Mouse (Mus musculus): ENCODE measurements around the gene Ocel1. TPM values are rescaled to one million over a fixed set of nuclear protein-coding genes. Genes with fewer than 3 reads are reported as not detected.

Gene Ocel1
- total RNA-seq, 2 experiments from 2014 or later, result 17.1 to 21.3 TPM

GRCm38 (mm10) chr8:71376423-71377030 lies 5.4 kb downstream of the Ocel1 start:
- DNase-seq (ENCODE audit: extremely low spot score in 1 of 2, low spot score in 2 of 2), result peak in 1 of 2 experiments; percentile 48
- intact Hi-C loops (cut with DNase I), result loop anchor here (5.0 kb wide), 1 partner anchor 479 kb away; the partner anchor contains the start of gene Rpl18a

DNA sequence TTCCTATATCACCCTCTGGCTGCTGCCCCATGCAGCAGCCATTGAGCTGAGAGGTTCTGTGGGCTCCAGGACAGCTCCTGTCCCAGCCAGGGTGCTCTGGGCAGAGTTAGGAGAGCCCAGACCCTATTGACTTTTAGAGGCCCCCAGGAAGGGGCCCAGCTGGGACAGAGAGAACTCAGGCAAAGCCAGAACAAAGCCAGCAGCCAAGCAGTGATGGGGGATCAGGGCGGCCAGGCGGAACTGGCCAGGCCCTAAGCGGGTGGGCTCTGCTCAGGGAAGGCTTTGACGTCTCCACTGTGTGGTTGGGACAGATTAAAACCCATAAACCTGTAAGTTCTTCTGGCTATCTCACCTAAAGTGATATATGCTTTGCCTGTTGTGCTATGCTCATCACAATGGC lies 7.9 kb downstream of the Ocel1 start:
- intact Hi-C loops (cut with DNase I), result loop anchor here (5.0 kb wide), 1 partner anchor 482 kb away; the partner anchor contains the start of gene Rpl18a

GRCm38 (mm10) chr8:71379512-71380075 lies 8.5 kb downstream of the Ocel1 start:
- peak in 1 of 2 experiments; percentile 20 for DNase-seq (ENCODE audit: extremely low spot score in 1 of 2, low spot score in 2 of 2)
- intact Hi-C loops (cut with DNase I), result loop anchor here (5.0 kb wide), 1 partner anchor 482 kb away; the partner anchor contains the start of gene Rpl18a

More for the DNA sequence above, 7.9 kb downstream of the Ocel1 start:
- peak in 1 of 2 experiments; percentile 20 for DNase-seq (ENCODE audit: extremely low spot score in 1 of 2, low spot score in 2 of 2)

DNA sequence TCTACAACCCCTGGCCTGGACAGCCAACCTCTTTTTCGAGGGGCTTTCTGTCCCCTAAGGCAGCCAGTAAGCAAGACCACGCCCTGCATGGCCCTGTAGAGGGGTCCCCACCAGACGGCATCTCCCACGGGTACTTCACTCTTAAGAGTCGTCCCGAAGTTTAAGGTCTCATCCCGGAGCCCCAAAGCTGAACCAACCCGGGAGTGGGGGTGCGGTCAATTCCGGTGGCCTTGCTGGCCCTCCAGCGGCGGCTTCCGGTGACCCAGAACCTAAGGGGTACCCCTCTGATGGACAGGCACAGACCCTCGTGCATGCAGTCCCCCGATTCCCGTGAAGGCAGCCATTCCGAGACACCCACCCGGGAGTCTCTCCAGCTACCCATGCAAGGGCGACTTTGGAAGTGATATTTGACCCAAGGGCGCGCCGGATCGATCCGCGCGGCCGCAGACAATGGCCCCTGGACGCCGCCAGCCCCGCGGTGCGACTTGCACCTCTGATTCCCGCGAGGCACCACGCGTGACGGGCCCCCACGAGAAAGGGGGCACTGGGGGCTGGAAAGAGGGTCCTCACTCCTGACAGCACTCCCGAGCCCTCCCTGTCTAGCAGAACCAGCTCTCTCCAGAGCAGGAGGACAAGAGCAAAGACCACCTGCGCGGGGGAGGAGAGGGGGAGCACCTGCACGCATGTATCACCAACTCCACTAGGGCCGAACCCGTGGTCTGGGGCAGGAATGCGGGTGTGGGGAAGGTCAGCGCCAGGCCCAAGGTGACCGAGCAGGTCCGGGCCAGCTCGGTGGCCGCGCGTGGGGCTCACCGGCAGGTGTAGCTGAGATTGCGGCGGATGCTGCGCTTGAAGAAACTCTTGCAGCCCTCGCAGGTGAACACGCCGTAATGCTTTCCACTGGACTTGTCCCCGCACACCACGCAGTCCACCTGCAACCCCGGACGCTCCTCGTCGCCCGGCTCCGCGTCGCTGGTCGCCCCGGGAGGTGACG lies 9.4 kb downstream of the Ocel1 start:
- intact Hi-C loops (cut with DNase I), result no loop called here
- DNase-seq (ENCODE audit: extremely low spot score in 1 of 2, low spot score in 2 of 2), result peak in 1 of 2 experiments; percentile 53

- intact Hi-C loops (cut with DNase I), result no loop called here
- DNase-seq (ENCODE audit: extremely low spot score in 1 of 2, low spot score in 2 of 2), result peak in 1 of 2 experiments; percentile 85
Measured at GRCm38 (mm10) chr8:71381421-71381970, 10.4 kb downstream of the Ocel1 start, which contains the start of gene Nr2f6. Gene Nr2f6, minus strand, starts transcription at chr8:71381960.

- intact Hi-C loops (cut with DNase I), result no loop called here
- peak; percentile 67 to 92 for DNase-seq (ENCODE audit: extremely low spot score in 1 of 2, low spot score in 2 of 2)
Measured at GRCm38 (mm10) chr8:71381971-71382961, 11.2 kb downstream of the Ocel1 start.

DNA sequence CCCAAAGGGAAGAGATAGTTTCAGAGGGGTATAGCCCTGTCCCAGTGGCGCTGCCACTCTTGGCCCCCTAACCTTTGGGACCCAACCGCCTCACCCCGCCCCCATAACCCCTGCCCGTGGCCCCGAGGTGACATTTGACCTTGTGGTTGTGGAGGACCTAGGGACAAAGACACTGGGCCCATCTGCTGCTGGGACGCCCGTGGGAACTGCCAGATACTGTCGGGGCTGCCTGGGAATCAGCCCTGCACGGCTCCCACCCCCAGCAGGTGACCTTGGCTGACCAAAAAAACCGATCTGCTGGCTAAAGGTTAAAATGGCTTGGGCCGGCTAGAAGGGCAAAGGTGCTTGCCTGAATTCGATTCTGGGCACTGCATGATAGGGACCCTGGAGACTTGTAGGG lies 12.3 kb downstream of the Ocel1 start:
- intact Hi-C loops (cut with DNase I), result no loop called here
- DNase-seq (ENCODE audit: extremely low spot score in 1 of 2, low spot score in 2 of 2), result peak in 1 of 2 experiments; percentile 43

DNA sequence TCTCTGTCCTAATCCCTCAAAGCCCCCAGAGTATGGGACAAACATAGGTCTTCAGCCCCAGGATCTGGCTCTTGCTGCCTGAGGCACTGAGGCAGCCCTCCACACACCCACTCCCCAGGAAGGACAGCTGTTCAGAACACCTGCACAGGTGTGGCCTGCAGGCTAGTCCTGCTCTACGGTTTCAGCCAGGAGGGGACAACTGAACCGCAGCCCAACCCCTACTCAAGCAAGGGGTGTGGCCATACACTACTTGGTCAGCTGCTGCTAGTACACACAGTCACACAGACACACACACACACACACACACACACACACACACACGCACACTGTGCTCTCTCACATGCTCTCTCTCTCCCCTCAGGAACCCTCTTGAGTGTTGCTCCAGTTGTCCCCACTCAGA lies 12.8 kb downstream of the Ocel1 start:
- DNase-seq (ENCODE audit: extremely low spot score in 1 of 2, low spot score in 2 of 2), result peak in 1 of 2 experiments; percentile 22
- intact Hi-C loops (cut with DNase I), result no loop called here

DNA sequence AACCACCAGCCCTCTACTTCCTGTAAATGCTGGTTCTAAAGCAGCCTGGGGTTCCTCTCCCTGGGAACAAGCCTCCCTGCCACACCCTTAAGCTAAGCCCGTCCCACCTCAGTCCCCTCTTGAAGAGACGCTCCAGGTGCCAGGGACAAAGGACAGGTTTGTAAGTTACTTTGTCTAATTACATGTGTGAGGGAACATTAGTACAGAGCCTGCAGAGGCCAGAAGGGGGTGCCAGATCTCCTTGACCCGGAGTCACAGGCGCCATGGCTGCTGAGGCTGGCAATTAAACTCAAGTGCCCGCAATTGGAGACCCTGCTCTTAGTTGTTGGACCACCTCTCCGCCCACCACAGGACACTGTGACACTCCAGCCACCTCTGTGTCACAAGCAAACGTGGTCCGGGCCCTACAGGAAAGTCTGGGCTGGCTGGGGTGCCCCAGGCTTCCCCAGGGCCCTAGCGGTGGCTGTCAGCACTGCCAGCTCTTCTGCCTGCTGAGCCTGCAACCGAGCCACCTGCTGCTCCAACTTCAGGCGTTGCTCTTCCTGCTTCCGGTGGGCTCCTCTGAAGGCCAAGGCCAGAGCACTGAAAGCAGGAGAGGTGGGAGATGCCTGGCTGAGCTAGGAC lies 14.2 kb downstream of the Ocel1 start:
- intact Hi-C loops (cut with DNase I), result no loop called here
- peak in 1 of 2 experiments; percentile 34 for DNase-seq (ENCODE audit: extremely low spot score in 1 of 2, low spot score in 2 of 2)

- no peak for DNase-seq (ENCODE audit: extremely low spot score in 1 of 2, low spot score in 2 of 2)
- intact Hi-C loops (cut with DNase I), result no loop called here
Measured at GRCm38 (mm10) chr8:71388267-71388666, 17.2 kb downstream of the Ocel1 start.

DNA sequence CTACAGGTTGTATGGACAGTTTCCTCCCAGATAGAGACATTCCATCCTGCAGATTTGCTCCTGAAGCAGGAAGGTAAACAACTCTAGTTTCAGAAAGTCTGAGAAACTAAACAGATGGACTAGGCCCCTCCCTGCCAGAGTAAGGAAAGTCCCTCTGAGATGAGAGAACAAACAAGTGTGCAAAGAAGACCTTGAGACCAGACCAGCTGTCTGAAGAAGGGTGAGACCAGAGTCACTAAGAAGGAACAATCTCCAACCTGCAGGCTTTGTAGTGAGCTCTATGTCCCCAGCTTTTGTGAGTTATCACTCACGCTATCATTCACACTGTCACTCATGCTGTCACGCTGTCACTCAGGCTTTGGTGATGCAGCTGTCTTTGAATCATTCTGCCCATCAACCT lies 20.6 kb downstream of the Ocel1 start:
- no peak for DNase-seq (ENCODE audit: extremely low spot score in 1 of 2, low spot score in 2 of 2)
- intact Hi-C loops (cut with DNase I), result no loop called here

DNA sequence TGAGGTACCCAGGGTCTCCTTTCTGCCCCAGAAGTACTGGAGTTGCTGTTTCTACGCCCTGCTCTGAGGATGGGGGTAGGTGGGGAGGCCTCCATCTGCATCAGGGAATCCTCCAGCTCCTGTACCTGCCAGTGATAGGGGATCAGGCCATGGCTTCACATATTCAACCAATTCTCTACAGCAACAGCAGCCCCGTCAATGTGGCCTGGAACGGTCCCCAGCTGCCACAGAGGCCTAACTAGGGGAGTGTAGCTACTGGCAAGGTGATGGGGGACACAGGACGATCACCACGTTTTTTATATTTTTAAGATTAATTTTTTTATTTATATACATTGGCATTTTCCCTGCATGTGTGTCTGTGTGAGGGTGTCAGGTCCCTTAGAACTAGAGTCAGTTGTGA lies 21.3 kb downstream of the Ocel1 start:
- intact Hi-C loops (cut with DNase I), result no loop called here
- DNase-seq (ENCODE audit: extremely low spot score in 1 of 2, low spot score in 2 of 2), result no peak

DNA sequence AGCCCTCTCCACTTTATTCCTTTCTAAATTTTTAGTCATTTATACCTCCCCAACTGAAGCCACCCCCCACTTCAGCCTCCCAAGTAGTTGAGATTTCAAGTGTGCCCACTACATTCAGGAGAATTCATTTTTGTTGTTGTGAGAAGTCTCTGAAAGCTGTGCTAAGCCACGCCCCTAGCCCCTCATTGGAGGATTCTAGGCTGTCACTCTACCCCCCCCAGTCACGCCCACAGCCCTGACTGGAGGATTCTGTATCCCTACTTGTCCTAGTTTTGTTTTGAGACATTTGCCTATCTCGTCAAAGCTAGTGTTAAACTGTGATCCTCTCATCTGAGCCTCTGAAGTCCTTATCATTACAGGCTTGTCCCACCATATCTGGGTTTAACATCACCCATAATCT lies 21.8 kb downstream of the Ocel1 start:
- intact Hi-C loops (cut with DNase I), result no loop called here
- DNase-seq (ENCODE audit: extremely low spot score in 1 of 2, low spot score in 2 of 2), result peak in 1 of 2 experiments; percentile 70

DNA sequence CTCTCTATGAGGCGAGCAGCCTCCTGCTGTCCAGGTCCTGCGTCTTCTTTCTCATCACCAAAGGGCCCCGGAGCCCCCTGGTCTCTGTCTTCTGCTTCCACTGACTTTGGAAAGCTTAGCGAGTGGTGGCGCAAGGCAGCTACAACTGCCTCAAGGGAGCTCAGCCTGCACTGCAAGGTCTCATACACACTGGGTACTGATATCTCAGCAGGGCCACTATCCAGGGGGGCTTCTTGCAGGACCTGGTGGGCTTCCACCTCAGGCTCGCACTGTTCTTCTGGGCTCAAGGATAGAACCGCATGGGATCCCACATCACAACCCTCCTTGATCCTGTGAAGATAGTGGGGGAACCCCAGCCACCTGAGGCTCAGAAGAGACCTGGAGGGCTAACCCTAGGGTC lies 23.4 kb downstream of the Ocel1 start:
- DNase-seq (ENCODE audit: extremely low spot score in 1 of 2, low spot score in 2 of 2), result no peak

GRCm38 (mm10) chr8:71395071-71395470 lies 24.0 kb downstream of the Ocel1 start:
- DNase-seq (ENCODE audit: extremely low spot score in 1 of 2, low spot score in 2 of 2), result peak in 1 of 2 experiments; percentile 20
- intact Hi-C loops (cut with DNase I), result no loop called here

More for the DNA sequence above, 23.4 kb downstream of the Ocel1 start:
- intact Hi-C loops (cut with DNase I), result no loop called here

DNA sequence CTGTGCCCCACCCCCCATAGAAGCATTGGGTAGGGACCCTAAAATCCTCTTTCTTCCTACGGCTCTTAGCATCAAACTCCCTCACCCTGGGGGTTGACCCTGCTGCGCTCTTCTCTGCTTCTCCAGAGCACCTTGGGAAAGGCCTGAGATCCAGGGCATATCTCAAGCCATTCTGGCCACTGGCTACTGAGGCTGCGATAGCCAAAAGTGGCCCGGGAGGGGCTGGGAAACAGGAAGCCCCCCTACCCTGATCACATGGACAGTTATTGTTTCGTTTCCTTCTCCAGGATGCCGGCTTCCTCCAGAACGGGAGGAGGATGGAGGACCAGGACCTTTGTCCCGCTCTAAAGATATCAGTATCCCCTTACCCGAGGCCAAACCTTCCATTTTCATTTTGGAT lies 24.5 kb downstream of the Ocel1 start, which contains the start of gene Ushbp1:
TSS of gene Ushbp1 (minus strand) at position 174 of the 400 bp plus-strand sequence.
- peak in 1 of 2 experiments; percentile 64 for DNase-seq (ENCODE audit: extremely low spot score in 1 of 2, low spot score in 2 of 2)
- intact Hi-C loops (cut with DNase I), result no loop called here

DNA sequence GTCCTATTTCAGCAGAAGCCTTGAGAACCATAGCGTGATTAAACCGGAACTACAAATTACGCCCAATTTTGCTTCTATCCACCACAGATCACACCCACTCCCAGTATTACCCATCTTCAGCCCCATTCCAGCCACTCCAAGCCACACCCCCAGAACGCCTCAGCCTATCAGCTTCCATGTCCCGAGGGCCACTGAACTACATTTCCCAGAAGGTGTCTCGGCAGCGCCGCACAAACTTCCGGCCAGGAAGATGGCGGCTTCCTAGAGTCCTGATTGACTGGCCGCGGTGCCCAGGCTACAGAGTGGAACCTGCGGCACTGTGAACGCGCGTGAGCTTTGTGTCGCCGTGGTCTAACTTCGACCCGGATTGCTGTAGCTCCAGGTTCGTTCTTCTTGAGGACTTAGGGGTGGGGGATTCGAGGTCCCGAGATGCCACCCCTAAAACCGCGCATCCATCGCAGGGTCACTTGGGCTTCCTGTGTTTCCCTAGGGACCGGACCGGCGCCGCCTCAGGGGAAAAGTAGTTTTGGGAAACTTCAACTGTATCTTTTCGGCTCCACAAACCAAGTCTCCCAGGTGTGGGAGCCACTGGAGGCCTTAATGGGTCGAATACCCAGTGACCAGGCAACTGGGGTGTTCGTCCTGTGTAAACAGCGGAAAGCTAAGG lies 25.7 kb downstream of the Ocel1 start, which contains the start of gene Babam1:
TSS of gene Babam1 (plus strand) at position 223 of the 667 bp plus-strand sequence.
- intact Hi-C loops (cut with DNase I), result no loop called here

More for the DNA sequence above, 25.7 kb downstream of the Ocel1 start, which contains the start of gene Babam1:
- peak; percentile 95 to 96 for DNase-seq (ENCODE audit: extremely low spot score in 1 of 2, low spot score in 2 of 2)
